Mouse (Mus musculus): ENCODE results near the gene Sft2d1. TPM values are rescaled to one million over a fixed set of nuclear protein-coding genes. Genes with fewer than 3 reads are reported as not detected.

The Sft2d1 gene
- polyA plus RNA-seq, 1 experiment, result 51.6 TPM

- H3ac ChIP-seq (ENCODE audit: control insufficient read depth, insufficient read length, low read depth), result no peak overlapping the region
- H3K27me3 ChIP-seq (ENCODE audit: control insufficient read depth, insufficient read depth, insufficient read length), result peaks cover 12% of the 10 kb centered on the region
- H3K36me3 ChIP-seq (ENCODE audit: control insufficient read depth, insufficient read depth), result no peaks in the 10 kb centered on the region
- TF ChIP-seq CEBPB (IDR thresholded peaks at IDR 0.05; ENCODE audit: low read depth), result no peak
- TF ChIP-seq MYOG (IDR thresholded peaks at IDR 0.05; ENCODE audit: control insufficient read depth, extremely low read depth, insufficient read length), result no peak
- no peak for TF ChIP-seq CTCF (IDR thresholded peaks at IDR 0.05; ENCODE audit: control insufficient read depth, insufficient read depth, insufficient read length)
- TF ChIP-seq MAX (IDR thresholded peaks at IDR 0.05), result no peak
- TF ChIP-seq FOSL1 (IDR thresholded peaks at IDR 0.05; ENCODE audit: insufficient read depth, low read length, poor library complexity, severe bottlenecking), result no peak
- TF ChIP-seq MYOD1 (IDR thresholded peaks at IDR 0.05; ENCODE audit: control insufficient read depth, insufficient read length, low read depth), result no peak
- no peak for TF ChIP-seq USF1 (IDR thresholded peaks at IDR 0.05; ENCODE audit: low read depth)
- no peak overlapping the region for H3K4me3 ChIP-seq (ENCODE audit: insufficient read depth, poor library complexity, severe bottlenecking)
- H3K79me2 ChIP-seq (ENCODE audit: control insufficient read depth, insufficient read depth), result no peaks in the 10 kb centered on the region
- no peaks in the 10 kb centered on the region for H3K79me3 ChIP-seq (ENCODE audit: low read depth)
These were observed 46.6 kb downstream of the Sft2d1 start for GRCm38 (mm10) chr17:8357498-8357897.

DNA sequence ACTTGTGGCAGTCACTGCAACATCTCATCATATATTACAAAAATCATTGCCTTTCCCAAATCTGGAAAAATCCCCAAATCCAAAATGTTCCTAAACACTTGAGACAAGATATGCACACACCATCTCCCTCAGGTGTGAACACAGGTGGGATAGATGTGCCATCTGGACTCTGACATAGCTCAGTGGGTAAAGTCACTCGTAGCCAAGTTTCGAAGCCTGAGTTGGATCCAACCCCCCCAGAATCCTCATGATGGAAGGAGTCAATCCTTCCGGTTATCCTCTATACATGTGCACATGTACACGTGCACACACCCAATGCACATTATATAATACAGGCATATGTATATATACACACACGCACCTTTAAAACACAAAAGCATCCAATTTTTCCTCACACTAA lies 50.0 kb downstream of the Sft2d1 start:
- TF ChIP-seq USF1 (IDR thresholded peaks at IDR 0.05; ENCODE audit: low read depth) (no peak), CEBPB (IDR thresholded peaks at IDR 0.05; ENCODE audit: low read depth) (no peak), MYOD1 (IDR thresholded peaks at IDR 0.05; ENCODE audit: control insufficient read depth, insufficient read length, low read depth) (no peak), FOSL1 (IDR thresholded peaks at IDR 0.05; ENCODE audit: insufficient read depth, low read length, poor library complexity, severe bottlenecking) (no peak), MAX (IDR thresholded peaks at IDR 0.05) (no peak), MYOG (IDR thresholded peaks at IDR 0.05; ENCODE audit: control insufficient read depth, extremely low read depth, insufficient read length) (no peak), CTCF (IDR thresholded peaks at IDR 0.05; ENCODE audit: control insufficient read depth, insufficient read depth, insufficient read length) (no peak)
- Histone ChIP-seq H3K27me3 (ENCODE audit: control insufficient read depth, insufficient read depth, insufficient read length) (peaks cover 23% of the 10 kb centered on the region), H3ac (ENCODE audit: control insufficient read depth, insufficient read length, low read depth) (no peak overlapping the region), H3K36me3 (ENCODE audit: control insufficient read depth, insufficient read depth) (no peaks in the 10 kb centered on the region), H3K79me2 (ENCODE audit: control insufficient read depth, insufficient read depth) (no peaks in the 10 kb centered on the region), H3K4me3 (ENCODE audit: insufficient read depth, poor library complexity, severe bottlenecking) (no peak overlapping the region), H3K79me3 (ENCODE audit: low read depth) (no peaks in the 10 kb centered on the region)

DNA sequence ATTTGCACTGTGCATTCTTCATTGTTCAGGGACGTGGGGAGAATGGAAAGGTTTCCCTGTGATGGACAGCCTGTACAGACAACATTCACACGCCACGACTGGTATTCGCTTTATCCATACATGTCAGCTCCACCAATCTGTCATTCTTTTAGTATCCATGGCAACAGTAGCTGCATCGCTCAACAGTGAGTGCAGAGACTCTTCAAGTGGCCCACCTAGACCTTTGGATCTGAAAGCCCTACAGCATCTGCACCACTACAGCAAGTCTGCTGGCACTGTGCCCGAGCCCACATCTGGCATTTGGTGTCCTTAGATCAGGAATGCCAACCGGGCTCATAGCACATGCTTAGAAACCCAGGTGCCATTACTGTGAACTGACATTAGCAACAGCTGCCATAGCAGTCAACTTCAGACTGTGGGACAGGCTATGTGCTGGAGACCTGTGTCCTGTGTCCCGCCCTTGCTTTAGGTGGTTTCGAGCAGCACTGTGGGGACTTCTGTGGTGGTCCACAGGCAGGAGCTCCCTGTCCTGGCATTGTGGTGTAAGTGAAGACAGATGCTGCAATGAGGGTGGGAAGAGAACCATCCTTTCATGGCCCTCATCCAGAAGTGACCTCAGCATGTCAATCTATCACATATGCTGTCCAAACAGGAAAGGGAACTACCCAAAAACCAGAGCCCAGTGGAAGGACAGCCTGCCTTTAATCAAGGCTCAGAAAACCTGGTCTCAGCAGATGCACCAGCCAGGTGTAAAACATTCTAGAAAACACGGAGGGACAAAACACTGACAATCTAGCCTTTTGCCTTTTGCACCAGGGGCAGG lies 50.6 kb downstream of the Sft2d1 start:
- no peaks in the 10 kb centered on the region for H3K79me2 ChIP-seq (ENCODE audit: control insufficient read depth, insufficient read depth)
- H3K27me3 ChIP-seq (ENCODE audit: control insufficient read depth, insufficient read depth, insufficient read length), result peaks cover 26% of the 10 kb centered on the region
- no peak overlapping the region for H3K4me3 ChIP-seq (ENCODE audit: insufficient read depth, poor library complexity, severe bottlenecking)
- H3ac ChIP-seq (ENCODE audit: control insufficient read depth, insufficient read length, low read depth), result no peak overlapping the region
- no peak for TF ChIP-seq CTCF (IDR thresholded peaks at IDR 0.05; ENCODE audit: control insufficient read depth, insufficient read depth, insufficient read length)
- no peak for TF ChIP-seq MYOG (IDR thresholded peaks at IDR 0.05; ENCODE audit: control insufficient read depth, extremely low read depth, insufficient read length)
- no peak for TF ChIP-seq FOSL1 (IDR thresholded peaks at IDR 0.05; ENCODE audit: insufficient read depth, low read length, poor library complexity, severe bottlenecking)
- no peak for TF ChIP-seq USF1 (IDR thresholded peaks at IDR 0.05; ENCODE audit: low read depth)
- TF ChIP-seq MAX (IDR thresholded peaks at IDR 0.05), result no peak
- no peak for TF ChIP-seq CEBPB (IDR thresholded peaks at IDR 0.05; ENCODE audit: low read depth)
- no peak for TF ChIP-seq MYOD1 (IDR thresholded peaks at IDR 0.05; ENCODE audit: control insufficient read depth, insufficient read length, low read depth)
- H3K36me3 ChIP-seq (ENCODE audit: control insufficient read depth, insufficient read depth), result no peaks in the 10 kb centered on the region
- H3K79me3 ChIP-seq (ENCODE audit: low read depth), result no peaks in the 10 kb centered on the region

GRCm38 (mm10) chr17:8367514-8368480 lies 56.9 kb downstream of the Sft2d1 start:
- H3ac ChIP-seq (ENCODE audit: control insufficient read depth, insufficient read length, low read depth), result no peak overlapping the region
- H3K79me3 ChIP-seq (ENCODE audit: low read depth), result no peaks in the 10 kb centered on the region
- no peaks in the 10 kb centered on the region for H3K36me3 ChIP-seq (ENCODE audit: control insufficient read depth, insufficient read depth)
- TF ChIP-seq MYOG (IDR thresholded peaks at IDR 0.05; ENCODE audit: control insufficient read depth, extremely low read depth, insufficient read length) (no peak), CEBPB (IDR thresholded peaks at IDR 0.05; ENCODE audit: low read depth) (no peak), CTCF (IDR thresholded peaks at IDR 0.05; ENCODE audit: control insufficient read depth, insufficient read depth, insufficient read length) (no peak), MAX (IDR thresholded peaks at IDR 0.05) (no peak)
- no peaks in the 10 kb centered on the region for H3K79me2 ChIP-seq (ENCODE audit: control insufficient read depth, insufficient read depth)
- peaks cover 15% of the 10 kb centered on the region for H3K27me3 ChIP-seq (ENCODE audit: control insufficient read depth, insufficient read depth, insufficient read length)
- no peak overlapping the region for H3K4me3 ChIP-seq (ENCODE audit: insufficient read depth, poor library complexity, severe bottlenecking)

DNA sequence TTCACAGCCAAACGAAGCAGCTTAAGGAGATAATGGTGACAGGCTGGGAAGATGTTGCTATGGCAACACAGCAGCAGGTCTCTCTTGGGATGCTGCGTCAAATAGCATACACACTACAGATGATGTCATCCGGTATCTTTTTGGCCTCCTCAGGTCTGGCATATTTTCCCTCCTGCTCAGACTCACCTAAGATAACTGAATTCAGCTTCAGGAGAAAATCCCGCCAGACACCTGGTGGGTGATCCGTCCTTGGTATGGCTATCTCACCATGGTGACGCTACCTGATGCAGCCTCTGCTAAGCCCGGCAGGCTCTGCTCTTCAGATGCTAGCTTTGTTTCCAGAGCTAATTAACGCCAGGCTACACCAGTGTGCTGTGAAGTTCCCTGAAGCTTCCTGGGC lies 57.7 kb downstream of the Sft2d1 start:
- H3K79me3 ChIP-seq (ENCODE audit: low read depth), result no peaks in the 10 kb centered on the region
- peaks cover 12% of the 10 kb centered on the region for H3K27me3 ChIP-seq (ENCODE audit: control insufficient read depth, insufficient read depth, insufficient read length)
- no peak overlapping the region for H3ac ChIP-seq (ENCODE audit: control insufficient read depth, insufficient read length, low read depth)
- H3K79me2 ChIP-seq (ENCODE audit: control insufficient read depth, insufficient read depth), result no peaks in the 10 kb centered on the region
- no peak for TF ChIP-seq FOSL1 (IDR thresholded peaks at IDR 0.05; ENCODE audit: insufficient read depth, low read length, poor library complexity, severe bottlenecking)
- TF ChIP-seq MAX (IDR thresholded peaks at IDR 0.05), result no peak
- TF ChIP-seq CTCF (IDR thresholded peaks at IDR 0.05; ENCODE audit: control insufficient read depth, insufficient read depth, insufficient read length), result no peak
- no peak for TF ChIP-seq CEBPB (IDR thresholded peaks at IDR 0.05; ENCODE audit: low read depth)
- TF ChIP-seq MYOD1 (IDR thresholded peaks at IDR 0.05; ENCODE audit: control insufficient read depth, insufficient read length, low read depth), result no peak
- no peak for TF ChIP-seq MYOG (IDR thresholded peaks at IDR 0.05; ENCODE audit: control insufficient read depth, extremely low read depth, insufficient read length)
- TF ChIP-seq USF1 (IDR thresholded peaks at IDR 0.05; ENCODE audit: low read depth), result no peak
- H3K4me3 ChIP-seq (ENCODE audit: insufficient read depth, poor library complexity, severe bottlenecking), result no peak overlapping the region
- H3K36me3 ChIP-seq (ENCODE audit: control insufficient read depth, insufficient read depth), result no peaks in the 10 kb centered on the region

Data from C2C12 (cell line).